Mouse (Mus musculus): ENCODE measurements around the gene Cysltr2. TPM values are rescaled to one million over a fixed set of nuclear protein-coding genes. Genes with fewer than 3 reads are reported as not detected.

Gene Cysltr2
- polyA plus RNA-seq, 1 experiment from 2014 or later: 0.38 TPM

GRCm38 (mm10) chr14:72980106-72980505, 68.8 kb downstream of the Cysltr2 start:
- H3K4me1 ChIP-seq (ENCODE audit: control insufficient read depth, insufficient read depth, low read length): no peaks in the 10 kb centered on the region
- no peaks in the 10 kb centered on the region for H3K27me3 ChIP-seq (replicated peaks; ENCODE audit: control insufficient read depth, insufficient read depth, low read length)
- DNase-seq (ENCODE audit: low spot score) (no peak), ATAC-seq (ENCODE audit: low read depth) (no peak)
- WGBS: 96% methylated on average over 29 of the region's 29 CpGs
- H3K36me3 ChIP-seq (ENCODE audit: control insufficient read depth, insufficient read depth, low read length): no peaks in the 10 kb centered on the region
- H3K27ac ChIP-seq (replicated peaks; ENCODE audit: low read depth, low read length): no peak overlapping the region
- H3K9ac ChIP-seq (ENCODE audit: low read depth, low read length): no peak overlapping the region
- no peak overlapping the region for H3K4me2 ChIP-seq (ENCODE audit: low read depth, low read length)
- H3K4me3 ChIP-seq (ENCODE audit: low read depth, low read length): no peak overlapping the region
- no peaks in the 10 kb centered on the region for H3K9me3 ChIP-seq (ENCODE audit: control insufficient read depth, low read length)

- H3K4me1 ChIP-seq (ENCODE audit: control insufficient read depth, insufficient read depth, low read length): no peaks in the 10 kb centered on the region
- H3K27ac ChIP-seq (replicated peaks; ENCODE audit: low read depth, low read length): no peak overlapping the region
- no peaks in the 10 kb centered on the region for H3K9me3 ChIP-seq (ENCODE audit: control insufficient read depth, low read length)
- WGBS: 73% methylated on average over 2 of the region's 2 CpGs
- H3K4me3 ChIP-seq (ENCODE audit: low read depth, low read length): no peak overlapping the region
- no peak overlapping the region for H3K9ac ChIP-seq (ENCODE audit: low read depth, low read length)
- no peaks in the 10 kb centered on the region for H3K27me3 ChIP-seq (replicated peaks; ENCODE audit: control insufficient read depth, insufficient read depth, low read length)
- no peak overlapping the region for H3K4me2 ChIP-seq (ENCODE audit: low read depth, low read length)
- no peak for DNase-seq (ENCODE audit: low spot score)
- no peak for ATAC-seq (ENCODE audit: low read depth)
- no peaks in the 10 kb centered on the region for H3K36me3 ChIP-seq (ENCODE audit: control insufficient read depth, insufficient read depth, low read length)
These were observed 72.8 kb downstream of the Cysltr2 start for GRCm38 (mm10) chr14:72976111-72976510.

Other genes with a start within 250 kb of the Cysltr2 start
- gene Rcbtb2, start 73.9 kb upstream of the Cysltr2 start, polyA plus RNA-seq (2014; fragmentation: Nextera tagmentation; extraction: Ambion mirVana): 86.4 and 95.1 TPM in 2 replicates
- 11.3 and 11.5 TPM in 2 replicates for gene Lpar6, start 188.8 kb upstream of the Cysltr2 start, polyA plus RNA-seq (2014; fragmentation: Nextera tagmentation; extraction: Ambion mirVana)